Mouse (Mus musculus) G1E (cell line): ENCODE measurements around the gene Psg17.

Source experiments
- CTCF ChIP-seq: IDR thresholded peaks from 2 replicates; pipeline ENCODE4 v1.5.1; 2012; ENCODE audit warnings: low read depth, low read length, inconsistent platforms, mixed read lengths
- GATA1 ChIP-seq: IDR thresholded peaks from 2 replicates; pipeline ENCODE4 v1.6.1; 2012; ENCODE audit warnings: borderline replicate concordance, low read length, inconsistent platforms, mixed read lengths
- GATA2 ChIP-seq: IDR thresholded peaks from 2 replicates; pipeline ENCODE4 v1.6.1; 2012; ENCODE audit warnings: low read depth, low read length, inconsistent platforms, borderline replicate concordance
- POLR2AphosphoS5 ChIP-seq: IDR thresholded peaks from 2 replicates; pipeline ENCODE4 v1.6.1; 2012; ENCODE audit warnings: low read depth, low read length, inconsistent platforms; ENCODE audit not compliant: insufficient replicate concordance
- TAL1 ChIP-seq: conservative IDR thresholded peaks from 2 replicates; pipeline ENCODE4 v1.6.1; 2012; ENCODE audit warnings: low read depth, low read length, inconsistent platforms, mixed read lengths

- no peak for TF ChIP-seq TAL1
- no peak for TF ChIP-seq GATA1
- no peak for TF ChIP-seq CTCF
- no peak for TF ChIP-seq POLR2AphosphoS5
- TF ChIP-seq GATA2: no peak
Measured at GRCm38 (mm10) chr7:18779337-18779781, 42.0 kb downstream of the Psg17 start.
